Mouse (Mus musculus): Measurements from ENCODE around the gene Tgfb3. TPM values are rescaled to one million over a fixed set of nuclear protein-coding genes. Genes with fewer than 3 reads are reported as not detected.

The Tgfb3 gene
- total RNA-seq (2021) (10 to 100 TPM in 1 of 2 experiments, 1 to 10 TPM in 1; 9.7 to 16.3 TPM), polyA plus RNA-seq (2012; rRNA removed) (8.7 TPM in 2 replicates)
- long read RNA-seq, transcript Tgfb3-201 (7 exons, 3,383 nt): major isoform, 14 of 14 reads
- long read RNA-seq, partial matches to known transcripts: 0 of 14 reads
- long read RNA-seq, other reads (novel, unspliced or antisense): 0 of 14 reads

DNA sequence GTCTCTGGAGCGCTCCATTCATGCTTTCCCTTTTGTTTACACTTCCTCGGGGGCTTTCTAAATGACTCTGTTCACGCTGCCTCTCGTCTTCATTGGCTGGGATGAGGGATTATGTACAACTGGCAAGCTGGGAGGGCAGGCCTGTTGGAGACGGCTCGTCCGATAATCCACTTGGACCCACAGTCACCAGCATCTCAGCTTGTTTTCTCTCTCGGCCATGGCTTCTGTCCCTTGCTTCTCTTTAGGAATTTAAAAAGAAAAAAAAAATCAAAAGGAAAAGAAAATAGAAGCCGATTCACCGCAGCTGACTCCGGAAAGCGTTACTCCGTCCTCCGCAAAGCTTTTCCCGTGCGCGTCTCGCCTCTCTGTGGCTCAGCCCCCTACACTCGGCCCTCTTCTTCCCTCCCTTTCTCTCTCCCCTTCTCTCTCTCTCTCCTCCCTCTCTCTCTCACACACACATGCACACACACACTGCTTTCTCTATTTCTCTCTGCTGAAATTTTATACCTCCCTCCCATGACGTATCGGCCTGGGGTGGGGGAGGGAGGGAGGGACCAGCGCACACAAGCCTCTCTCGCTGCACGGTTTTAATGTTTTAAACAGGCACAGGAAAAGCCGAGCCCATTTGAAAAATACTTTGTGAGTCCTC is at the start of gene Tgfb3:
Gene Tgfb3, minus strand, starts transcription at position 489 of the 649 bp plus-strand sequence.
- DNase-seq: peak; percentile 74

DNA sequence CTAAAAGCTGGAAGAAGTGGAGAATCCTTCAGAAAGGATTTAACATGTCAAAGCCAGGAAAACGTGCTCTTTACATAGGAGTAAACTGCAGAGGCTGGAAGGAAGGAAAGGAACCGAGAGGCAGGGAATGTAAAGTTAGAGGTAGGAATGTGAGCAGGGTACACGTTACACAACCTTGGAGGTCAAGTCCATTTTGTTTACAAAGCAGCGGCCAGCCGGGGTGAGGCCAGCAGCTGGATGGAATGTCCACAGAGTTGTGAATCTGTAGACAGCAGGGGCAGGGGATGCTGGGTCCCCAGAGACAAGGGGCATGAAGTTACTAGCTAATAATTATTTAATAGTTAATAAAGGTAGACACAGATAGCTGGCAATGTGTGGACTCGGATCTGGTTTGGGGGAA is 49.3 kb upstream of the Tgfb3 start:
- DNase-seq: peak; percentile 50

DNA sequence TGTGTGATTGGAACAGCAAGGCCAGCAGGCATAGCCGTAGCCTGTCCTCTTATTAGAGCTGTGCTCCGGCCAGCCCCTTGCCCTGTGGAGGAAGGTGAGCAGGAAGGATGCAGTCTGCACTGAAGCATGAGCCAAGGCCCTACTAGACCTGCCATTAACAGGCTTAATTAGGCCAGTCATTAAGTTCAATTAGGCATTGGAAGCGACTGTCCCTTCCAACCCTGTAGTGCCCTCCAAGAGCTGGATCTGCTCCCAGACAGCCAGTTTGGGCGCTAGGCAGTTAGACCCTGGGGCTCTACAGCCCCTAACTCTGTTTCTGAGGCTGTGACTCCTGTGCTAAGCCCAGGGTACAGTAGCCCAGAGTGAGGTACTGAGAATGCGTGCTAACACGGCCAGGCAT is 45.2 kb upstream of the Tgfb3 start:
- no peak for DNase-seq

DNA sequence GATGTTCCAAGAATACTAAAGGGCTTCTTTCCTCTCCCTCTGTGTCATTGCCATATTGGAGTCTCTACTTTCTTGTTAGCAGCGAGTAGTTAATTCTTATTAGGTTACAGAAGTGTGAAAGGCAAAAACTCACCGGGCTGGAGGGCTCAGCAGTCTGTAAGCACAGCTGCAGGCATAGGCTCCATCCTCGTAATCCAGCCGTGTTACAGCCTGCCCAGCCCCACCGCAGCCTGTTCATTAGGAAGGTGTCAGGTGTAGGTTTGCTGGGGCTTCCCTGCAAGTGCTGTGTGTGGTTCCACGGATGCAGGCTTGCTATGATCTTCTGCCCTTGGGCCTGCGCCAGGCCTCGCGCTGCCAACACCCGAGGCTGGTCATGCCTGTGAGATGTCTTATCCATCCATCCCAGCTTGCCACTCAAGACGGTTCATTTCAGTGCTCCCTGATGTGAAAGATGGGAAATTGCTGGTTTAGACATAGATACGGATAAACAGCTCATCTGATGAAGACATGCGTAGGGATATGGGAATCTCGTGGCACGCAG is 37.5 kb upstream of the Tgfb3 start:
- DNase-seq: no peak

DNA sequence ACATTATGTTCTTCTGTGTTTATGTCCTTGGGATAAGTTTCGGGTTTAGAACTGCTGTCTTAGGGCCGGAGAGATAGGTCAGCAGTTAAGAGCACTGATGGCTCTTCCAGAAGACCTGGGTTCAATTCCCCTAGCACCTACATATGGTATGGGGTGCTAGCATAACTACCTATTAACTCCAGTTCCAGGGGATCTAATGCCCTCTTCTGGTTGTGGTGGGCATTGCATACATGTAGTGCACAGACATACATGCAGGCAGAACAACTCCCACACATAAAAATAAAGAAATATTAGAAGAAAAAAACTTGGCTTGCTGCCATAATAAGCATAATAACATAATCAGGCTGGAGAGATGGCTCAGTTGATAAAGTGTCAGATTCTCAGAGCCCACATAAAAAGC is 31.8 kb upstream of the Tgfb3 start:
- no peak for DNase-seq

DNA sequence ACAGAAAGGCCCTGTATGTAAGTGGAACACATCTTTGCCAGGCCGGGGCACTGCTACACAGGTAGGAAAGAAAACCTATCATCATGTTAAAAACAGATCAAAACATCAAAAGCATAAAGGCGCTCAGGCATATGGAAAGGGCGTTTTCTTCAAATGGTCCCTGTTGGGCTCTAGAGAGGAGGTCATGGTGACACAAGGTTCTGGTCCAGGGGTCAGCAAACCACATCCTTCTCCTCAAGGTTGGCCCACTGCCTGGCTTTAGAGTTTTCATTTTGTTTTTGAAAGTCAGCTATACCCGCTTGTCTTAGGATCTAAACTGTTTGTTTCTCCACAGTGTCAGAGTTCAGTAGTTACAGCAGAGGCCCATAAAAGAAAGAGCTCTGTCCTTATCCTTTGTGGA is 30.7 kb upstream of the Tgfb3 start:
- no peak for DNase-seq

DNA sequence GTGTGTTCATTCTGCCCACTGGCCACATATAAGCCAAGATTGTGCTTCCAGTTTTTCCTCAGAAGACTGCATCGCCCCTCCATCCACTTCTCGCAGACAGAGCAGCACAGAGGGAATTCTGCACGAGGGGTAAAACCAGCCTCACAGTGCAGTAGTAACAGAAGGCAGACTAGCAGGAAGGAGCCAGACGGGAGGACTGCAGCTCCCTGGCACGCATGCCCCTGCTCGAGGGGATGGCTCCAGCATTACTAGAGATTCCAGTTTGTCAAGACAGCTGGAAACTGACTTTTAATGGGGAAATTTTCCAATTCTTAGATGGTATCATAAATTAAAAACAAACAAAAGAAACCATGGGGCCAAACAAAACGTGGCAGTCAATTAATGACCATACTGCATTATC is 28.8 kb upstream of the Tgfb3 start:
- no peak for DNase-seq

DNA sequence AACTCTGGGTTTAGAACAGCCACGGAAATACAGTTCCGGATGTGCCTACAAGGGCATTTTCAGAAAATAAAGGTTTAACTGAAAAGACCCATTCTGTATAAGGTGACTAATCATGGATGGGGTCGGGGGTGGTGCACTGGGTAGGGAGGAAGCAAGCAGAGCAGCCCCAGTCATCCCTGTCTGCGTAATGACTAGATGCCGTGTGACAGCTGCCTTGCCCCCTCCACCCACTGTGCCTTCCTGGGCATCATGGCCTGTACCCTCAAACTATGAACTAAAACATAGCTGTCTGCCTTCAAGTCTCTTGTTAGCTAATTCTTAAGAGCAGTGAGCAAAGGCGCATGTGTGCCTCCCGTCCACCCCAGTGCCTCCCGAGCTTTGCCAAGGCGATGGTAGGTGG is 27.2 kb upstream of the Tgfb3 start:
- no peak for DNase-seq

DNA sequence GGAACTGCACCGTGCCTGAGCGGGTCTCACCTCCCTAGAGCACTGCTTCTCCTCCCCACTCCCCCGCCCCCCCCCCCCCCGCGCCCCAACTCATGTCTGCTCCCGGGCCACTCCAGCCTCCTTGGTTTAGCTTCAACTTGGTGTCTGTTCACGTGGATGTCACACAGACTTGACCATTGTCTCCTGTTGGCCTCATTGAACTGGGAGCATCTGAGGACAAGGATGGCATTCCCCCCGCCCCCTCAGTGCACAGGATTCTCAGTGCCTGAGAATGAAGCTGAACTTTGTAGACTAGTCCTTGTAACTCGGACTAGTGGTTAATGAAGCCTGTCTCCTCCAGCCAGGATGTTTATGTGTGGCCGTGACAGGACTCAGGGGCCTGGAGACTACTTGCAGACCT is 26.7 kb upstream of the Tgfb3 start:
- DNase-seq: no peak

DNA sequence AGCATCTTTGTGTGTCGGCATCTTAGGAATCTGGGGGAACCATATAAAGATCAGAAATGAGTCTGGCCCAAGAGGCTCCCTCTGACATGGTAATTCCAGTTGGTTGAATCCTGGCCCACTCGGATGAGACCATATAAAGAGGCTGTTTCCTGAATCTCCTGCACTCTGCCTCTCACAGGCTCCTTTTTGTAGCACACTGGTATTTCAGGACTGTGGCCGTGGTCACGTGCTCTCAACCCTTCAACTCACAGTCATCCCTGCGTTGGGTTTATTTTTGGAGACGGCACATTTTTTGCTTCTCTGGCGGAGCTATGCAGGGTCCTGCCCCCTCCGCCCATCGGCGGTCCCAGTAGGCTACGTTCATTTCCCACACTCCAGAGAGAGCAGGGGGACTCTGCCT is 25.5 kb upstream of the Tgfb3 start:
- DNase-seq: no peak

DNA sequence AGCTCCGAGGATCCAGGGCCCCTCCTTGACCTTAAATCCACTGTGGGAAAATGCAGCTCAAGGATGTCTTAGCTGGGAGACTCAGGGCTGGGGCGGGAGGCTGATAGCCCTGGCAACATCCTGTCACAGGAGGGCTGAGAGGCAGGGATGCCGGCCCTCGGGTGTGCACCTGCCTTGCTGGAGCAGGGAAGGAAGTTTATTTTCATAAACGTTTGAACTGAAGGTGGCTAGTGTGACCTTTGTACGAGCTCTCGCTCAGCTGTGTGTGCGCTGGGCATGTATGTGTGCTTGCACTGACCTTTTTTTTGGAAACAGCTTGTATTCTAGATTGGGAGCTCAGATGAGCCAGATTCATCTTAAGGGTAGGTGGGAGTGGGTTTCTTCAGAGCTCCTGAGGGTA is 25.0 kb upstream of the Tgfb3 start:
- no peak for DNase-seq

DNA sequence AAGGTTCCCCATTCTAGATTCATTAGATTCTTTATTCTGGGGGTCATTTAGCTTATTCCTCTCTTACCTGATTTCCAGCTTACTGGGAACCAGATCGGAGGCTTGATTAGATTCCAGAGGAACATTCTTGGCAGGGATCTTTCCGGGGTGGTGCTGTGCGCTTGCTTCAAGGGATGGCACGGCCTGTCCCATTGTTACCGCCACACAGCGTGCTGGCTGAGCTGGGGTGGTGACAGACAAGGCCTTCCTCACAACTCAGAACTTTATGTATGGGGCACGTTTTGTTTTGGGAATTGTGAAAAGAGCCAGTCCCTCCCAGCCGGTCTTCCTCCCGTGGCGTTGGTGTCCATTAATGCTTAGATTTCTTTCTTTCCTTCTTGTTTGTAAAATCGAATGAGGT is 24.6 kb upstream of the Tgfb3 start:
- no peak for DNase-seq

DNA sequence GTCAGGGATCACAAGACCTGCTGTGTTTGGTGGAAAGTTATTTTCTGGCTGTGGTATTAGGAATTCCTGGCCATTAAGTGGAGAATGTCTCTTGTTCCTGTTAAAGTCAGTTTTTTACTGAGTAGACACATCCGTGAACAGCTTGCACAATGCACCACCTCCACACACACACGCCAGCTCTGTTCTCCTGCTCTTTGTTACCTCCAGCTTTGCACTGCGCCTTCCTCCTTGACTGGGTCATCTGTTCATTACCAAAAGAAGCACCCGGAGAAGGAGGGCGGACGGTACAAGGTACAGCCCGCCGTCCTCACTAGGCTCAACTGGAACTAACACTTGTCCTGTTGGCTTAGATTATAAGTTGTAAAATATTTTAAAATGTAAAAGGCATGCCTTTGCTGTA is 23.8 kb upstream of the Tgfb3 start:
- DNase-seq: no peak

DNA sequence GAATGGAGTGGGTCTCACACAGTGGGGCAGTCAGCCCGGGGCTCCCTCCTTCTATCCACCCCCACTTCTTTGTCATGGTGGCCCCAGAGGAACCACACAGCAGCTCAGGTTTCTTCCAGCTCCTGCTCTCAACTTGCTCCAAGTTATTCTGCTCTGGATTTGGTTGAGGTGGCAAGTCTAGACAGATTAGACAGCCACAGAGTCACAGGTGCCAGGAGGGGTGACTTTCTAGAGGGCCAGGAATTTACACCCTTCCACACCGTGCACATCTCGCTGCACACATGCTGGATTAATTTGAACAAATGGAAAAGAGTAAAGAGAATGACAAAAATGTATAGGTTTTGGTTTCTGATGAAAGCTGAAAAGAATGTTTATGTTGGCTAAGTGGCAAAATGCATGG is 21.9 kb upstream of the Tgfb3 start:
- no peak for DNase-seq

DNA sequence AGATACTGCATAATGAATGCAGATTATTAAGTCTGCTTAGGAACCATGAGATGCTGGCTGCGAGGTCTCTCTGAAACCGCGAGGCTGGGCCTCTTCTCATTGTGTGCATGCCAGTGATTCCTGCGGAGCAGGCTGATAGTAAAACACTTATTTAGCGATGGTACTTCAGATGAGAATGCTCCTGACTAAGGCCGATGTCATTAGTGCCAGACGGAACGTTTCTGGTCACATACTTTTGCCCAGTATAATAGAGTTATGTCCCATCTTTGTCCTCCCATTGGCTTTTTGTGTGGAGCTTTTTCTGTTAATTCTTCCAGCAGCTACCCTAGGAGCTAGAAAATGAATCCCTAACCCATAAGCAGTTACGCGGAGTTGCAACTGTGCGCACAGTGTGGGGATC is 18.9 kb upstream of the Tgfb3 start:
- DNase-seq: no peak

DNA sequence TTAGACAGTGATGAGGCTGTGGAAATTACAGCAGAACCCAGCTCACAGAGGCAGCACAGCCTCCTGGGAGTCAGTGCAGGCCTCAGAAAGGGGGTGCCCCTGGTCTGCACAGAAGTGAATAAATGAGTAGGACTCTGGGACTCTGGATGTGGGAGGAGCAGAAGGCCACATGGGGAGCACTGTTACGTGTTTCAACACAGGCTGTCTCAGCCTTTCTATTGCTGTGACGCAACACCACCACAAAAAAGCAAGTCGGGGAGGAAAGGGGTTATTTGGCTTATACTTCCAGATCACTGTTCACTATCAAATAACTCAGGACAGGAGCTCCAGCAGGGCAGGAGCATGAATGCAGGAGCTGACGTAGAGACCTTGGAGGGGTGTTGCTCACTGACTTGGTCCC is 17.0 kb upstream of the Tgfb3 start:
- no peak for DNase-seq

DNA sequence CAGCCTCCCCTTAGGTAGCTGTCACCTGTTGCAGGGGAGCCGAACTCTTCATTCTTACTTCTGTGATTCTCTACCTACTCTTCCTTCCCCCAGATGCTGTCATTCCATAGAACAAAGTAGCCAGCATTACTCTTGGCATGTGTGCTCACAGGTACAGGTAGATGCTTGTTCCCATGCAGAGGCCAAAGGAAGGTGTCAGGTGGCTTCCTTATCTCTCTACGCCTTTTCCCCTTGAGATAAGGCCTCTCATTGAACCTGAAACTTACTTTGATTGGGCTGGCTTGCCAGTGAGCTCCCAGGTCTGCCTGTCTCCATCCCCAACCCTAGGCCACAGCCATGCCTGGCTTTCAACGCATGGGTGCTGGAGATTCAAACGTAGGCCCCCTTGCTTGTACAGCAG is 15.2 kb upstream of the Tgfb3 start:
- no peak for DNase-seq

DNA sequence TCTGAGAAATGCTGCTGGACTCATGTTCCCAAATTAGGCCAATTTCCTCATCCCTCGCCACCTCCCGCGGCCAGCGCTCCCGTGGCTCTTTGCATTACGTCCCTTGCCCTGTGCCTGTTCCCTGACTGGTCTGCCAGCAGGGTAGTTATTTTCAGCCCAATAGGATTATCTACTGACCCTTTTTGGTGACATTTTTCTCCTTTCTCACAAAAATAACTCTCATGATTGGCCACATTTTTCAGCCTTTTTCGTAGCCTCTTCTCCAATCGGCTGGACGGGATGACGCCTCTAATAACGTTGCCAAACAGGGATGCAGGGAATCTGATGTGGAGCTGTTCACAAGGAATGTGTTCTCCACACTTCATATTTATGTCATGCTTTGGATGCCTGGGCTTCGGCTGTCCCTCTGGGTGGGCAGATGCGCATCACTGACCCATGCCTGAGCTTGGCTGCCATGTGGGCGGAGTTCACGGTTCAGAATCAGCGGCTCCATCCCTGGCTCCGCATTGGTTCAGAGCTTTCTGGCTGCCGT is 12.8 kb upstream of the Tgfb3 start:
- DNase-seq: peak; percentile 32

DNA sequence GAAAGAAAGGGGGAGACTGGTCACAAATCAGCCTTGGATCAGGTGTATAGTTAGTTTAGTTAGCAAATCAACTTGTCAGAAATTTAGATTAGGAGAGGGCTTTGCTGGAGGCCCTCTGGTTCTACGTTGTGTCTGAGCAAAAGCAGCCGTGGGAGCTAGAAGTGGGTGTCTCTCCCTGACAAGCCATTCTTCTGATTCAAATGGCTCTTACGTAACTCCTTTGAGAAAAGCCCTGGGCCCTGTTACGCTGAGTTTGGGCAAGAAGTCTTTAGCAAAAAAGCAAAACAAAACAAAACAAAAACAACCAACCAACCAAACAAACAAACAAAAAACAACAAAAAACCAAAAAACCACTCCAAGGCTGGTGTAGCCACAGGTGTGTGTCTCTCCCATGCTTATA is 11.9 kb upstream of the Tgfb3 start:
- no peak for DNase-seq

DNA sequence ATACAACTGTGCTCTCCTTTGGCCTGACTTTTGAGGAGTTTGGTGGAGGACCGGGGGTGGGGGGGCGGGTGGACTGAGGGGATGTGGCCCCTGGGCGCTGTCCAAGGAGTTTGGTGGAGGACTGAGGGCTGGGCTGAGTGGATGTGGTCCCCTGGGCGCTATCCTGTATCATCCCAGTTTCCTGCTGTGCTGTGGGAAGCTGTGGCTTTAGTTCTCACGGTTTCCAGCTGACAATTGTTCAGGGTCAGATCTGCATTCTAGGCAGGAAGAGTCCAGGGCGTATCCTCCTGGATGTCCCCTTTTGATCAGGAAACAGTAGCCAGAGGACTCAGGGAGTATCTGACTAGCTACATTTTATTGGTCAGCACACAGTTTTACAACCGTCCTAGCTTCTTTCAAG is 9.2 kb upstream of the Tgfb3 start:
- DNase-seq: peak; percentile 29

DNA sequence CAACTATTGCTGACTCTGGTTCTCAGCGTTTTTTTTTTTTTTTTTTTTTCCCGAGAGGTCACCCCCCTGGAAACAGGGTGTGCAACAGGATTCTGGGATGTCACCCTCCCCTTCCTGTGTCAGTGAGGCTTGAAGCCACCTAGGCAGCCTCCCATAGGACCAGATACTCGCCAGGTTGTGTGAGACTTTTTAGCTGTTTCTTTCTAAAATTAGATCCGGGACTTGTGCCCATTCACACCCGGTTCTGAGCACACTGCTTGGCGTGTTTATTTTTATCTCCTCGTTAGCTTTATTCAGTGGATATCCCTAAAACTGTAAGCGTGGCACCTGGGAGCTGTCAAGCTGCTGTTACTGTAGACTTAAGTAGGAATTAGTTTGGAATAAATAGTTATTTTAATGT is 7.7 kb upstream of the Tgfb3 start:
- no peak for DNase-seq

DNA sequence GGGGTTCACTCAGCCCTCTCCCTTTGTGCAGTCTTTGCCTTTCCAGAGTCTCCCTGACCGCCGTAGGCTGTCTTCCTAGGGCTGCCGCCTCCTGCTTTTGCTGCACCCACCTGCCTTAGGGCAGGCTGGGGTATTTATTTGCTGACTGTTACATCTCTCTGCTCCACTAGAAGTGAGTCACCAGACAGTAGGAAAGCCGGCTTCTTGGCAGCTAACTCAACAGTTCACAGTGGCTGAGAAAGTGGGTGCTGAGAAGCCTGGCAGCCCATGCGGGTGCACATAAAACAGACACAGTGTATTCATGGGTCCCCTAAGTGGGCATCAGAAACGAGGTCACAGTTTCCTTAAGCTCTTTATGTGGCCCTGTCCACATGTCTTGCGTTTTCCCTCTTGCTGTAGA is 7.0 kb upstream of the Tgfb3 start:
- DNase-seq: no peak

DNA sequence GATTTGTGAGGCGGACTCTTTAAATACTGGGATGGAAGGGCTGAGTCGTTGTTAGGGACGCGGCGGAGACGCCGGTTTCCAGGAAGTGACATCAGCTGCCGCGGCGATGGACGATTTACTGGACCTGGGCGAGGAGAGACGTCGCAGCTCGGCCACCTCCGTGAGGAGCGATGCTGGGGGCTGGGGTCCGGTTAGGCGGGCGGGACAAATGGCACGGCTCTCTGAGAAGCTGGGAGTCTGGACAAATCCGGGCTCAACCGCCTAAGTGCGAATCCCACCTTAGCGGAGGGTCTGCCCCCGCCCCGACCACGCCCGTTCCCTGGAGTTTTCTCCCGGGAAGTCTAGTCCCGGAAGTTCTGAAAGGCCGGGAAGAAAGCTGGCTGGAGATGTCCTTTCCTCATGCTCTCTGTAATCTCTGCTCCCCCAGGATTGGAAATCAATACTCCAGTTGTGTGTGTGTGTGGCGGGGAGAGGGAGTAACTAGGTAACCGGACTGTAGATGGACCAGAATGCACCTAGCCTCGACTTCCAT is 3.7 kb upstream of the Tgfb3 start, which contains the start of gene Ift43:
Gene Ift43, plus strand, starts transcription at position 61 of the 532 bp plus-strand sequence.
- peak; percentile 91 for DNase-seq
